Mouse (Mus musculus): ENCODE data around the gene Adam8.

- no peak for TF ChIP-seq MAX (IDR thresholded peaks at IDR 0.05)
- TF ChIP-seq CTCF (IDR thresholded peaks at IDR 0.05; ENCODE audit: control insufficient read depth, insufficient read depth, insufficient read length): no peak
- TF ChIP-seq USF1 (IDR thresholded peaks at IDR 0.05; ENCODE audit: low read depth): no peak
- TF ChIP-seq CEBPB (IDR thresholded peaks at IDR 0.05; ENCODE audit: low read depth): no peak
- TF ChIP-seq MYOD1 (IDR thresholded peaks at IDR 0.05; ENCODE audit: control insufficient read depth, insufficient read length, low read depth): no peak
- TF ChIP-seq MYOG (IDR thresholded peaks at IDR 0.05; ENCODE audit: control insufficient read depth, extremely low read depth, insufficient read length): no peak
These were observed 48.6 kb downstream of the Adam8 start, which contains the start of gene Utf1 for GRCm38 (mm10) chr7:139943674-139944281.
